Mouse (Mus musculus): Measurements from ENCODE around the gene Pdzk1ip1.

The Pdzk1ip1 gene

DNA sequence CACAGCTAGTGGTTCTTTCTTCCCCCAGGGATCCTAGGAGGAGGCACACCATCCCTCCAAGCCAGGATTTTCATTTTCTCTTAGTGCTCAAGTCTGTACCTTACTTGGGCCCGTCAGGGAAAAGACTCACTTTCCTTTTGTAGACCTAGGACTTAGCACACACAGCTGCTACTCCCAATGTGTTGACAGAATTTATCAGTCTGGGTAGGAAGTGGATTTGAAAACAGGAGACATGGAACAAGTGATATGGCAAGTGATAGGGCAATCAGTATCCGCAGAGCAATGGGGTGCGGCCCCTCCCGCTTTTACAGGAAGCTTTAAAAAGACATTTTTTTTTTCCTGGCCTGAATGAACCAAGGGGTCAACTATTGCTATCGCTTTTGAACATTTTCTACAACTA lies 44.6 kb downstream of the Pdzk1ip1 start:
- DNase-seq = no peak

DNA sequence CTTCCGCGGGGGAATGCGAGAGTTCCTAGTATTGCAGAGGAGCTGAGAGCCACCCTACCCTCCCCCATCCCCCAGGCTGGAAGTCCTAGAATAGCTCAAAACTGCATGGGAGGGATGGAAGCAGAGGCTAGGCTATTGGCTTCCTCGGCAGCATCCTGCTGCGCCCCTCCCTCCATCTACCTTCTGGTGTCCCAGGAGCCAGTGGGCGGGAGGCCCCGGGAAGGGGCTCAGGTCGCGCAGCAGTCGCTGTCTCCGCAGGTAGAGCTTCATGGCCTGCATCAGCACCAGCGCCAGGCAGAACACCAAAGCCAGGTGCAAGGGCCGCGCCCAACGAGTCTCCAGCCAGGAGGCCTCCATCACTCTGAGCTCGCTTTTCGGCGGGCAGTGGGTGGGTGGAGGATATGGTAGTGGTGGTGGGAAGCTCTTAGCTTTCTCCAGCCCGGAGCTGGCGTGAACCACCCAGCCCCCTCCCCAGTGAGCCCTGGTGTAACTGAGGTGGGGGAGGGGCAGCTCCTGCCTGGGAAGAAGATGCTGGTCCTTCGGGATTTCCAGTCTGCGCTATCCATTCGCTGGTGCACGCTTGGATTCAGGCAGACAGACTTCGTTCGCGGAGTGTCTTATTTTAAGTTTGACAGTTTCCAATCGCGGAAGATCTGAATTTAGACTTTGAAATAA lies 45.2 kb downstream of the Pdzk1ip1 start, which contains the start of gene Cyp4x1:
Gene Cyp4x1, minus strand, starts transcription at position 661 of the 675 bp plus-strand sequence.
- DNase-seq = no peak

DNA sequence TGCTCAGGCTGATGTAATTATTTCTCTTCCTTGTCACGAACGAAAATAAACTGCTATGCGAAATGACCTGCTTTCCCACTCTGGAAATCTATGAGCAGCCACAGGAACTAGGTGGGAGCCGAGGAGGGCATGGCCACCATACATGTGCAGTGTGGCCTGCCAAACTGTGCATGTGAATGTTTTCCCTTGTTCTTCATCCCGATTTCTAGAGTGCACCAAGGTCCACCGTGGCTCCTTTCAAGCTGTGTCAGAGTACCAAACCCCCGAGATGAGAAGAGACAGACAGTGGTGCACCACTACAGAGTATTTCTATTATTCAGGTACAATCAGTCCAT lies 45.8 kb downstream of the Pdzk1ip1 start:
- DNase-seq = no peak

Measured in thymus, postnatal 14 days (tissue).